Mouse (Mus musculus): ENCODE data around the gene Adprhl1. TPM values are rescaled to one million over a fixed set of nuclear protein-coding genes. Genes with fewer than 3 reads are reported as not detected.

The Adprhl1 gene
- total and polyA plus RNA-seq, 3 experiments = not detected

DNA sequence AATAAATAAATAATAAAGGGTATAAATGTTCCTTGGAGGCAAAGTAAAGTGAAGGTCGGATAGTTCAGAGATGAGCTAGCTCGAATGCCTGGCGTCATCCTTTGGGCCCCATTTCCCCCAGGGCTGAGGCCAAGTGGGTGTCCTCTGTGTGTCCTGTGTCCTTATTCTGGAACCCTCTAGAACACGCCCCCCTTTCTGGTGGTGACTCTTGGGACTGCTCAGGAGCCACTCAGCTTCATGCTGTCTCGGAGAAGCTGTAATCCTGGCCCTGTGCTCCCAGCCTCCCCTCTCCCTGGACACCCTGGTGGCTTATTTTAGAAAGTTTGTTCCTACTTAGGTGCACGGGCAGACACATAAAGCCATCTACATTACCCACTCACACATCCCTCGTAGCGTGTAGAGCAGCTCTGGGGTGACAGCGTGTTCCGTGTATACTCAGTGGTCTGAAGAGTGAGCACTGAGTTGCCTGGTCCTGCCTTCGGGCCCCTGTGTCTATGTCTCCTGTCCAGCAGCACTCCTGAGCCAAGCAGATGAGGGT, 9.6 kb downstream of the Adprhl1 start:
- Histone ChIP-seq H3K27ac (ENCODE audit: insufficient read depth, low read depth) (no peak overlapping the region), H3K79me2 (replicated peaks; ENCODE audit: control insufficient read depth, extremely low read depth, insufficient read depth, poor library complexity, severe bottlenecking) (no peaks in the 10 kb centered on the region), H3K4me1 (ENCODE audit: control insufficient read depth in 1 of 2, insufficient read depth in 2 of 2) (peaks cover 5 to 6% of the 10 kb centered on the region in 2 experiments; a peak in 1 of 4 replicates), H3K9ac (ENCODE audit: insufficient read depth, low read depth) (no peak overlapping the region), H3K36me3 (replicated peaks in 1 of 2; ENCODE audit: control insufficient read depth in 1 of 2, insufficient read depth in 1 of 2, low read length in 1 of 2) (no peaks in the 10 kb centered on the region), H3K27me3 (replicated peaks) (peaks cover 95% of the 10 kb centered on the region), H3K4me2 (ENCODE audit: insufficient read depth, low read depth, poor library complexity, severe bottlenecking) (no peak overlapping the region), H3K9me3 (replicated peaks; ENCODE audit: low read length) (peaks cover 5% of the 10 kb centered on the region), H3K4me3 (replicated peaks in 1 of 3; ENCODE audit: low read depth in 2 of 3, low read length in 2 of 3, poor library complexity in 1 of 3) (no peak overlapping the region)
- in situ Hi-C loops (cut with MboI; ENCODE audit: low pct_ligation_motif_present, low pct_unique_long_range_greater_than_20kb, low sequenced_read_pairs) (no loop called here), dilution Hi-C loops (cut with MboI; ENCODE audit: extremely low pct_ligation_motif_present, extremely low pct_unique_long_range_greater_than_20kb, low sequenced_read_pairs) (no loop called here)
- TF ChIP-seq ELF1 (IDR thresholded peaks at IDR 0.05; ENCODE audit: low read depth, low read length) = no peak
- TF ChIP-seq ZKSCAN1 (IDR thresholded peaks at IDR 0.05; ENCODE audit: borderline replicate concordance, low read depth, low read length) = no peak
- no peak for TF ChIP-seq RCOR1 (conservative IDR thresholded peaks at IDR 0.05; ENCODE audit: low read depth, low read length)
- TF ChIP-seq ZNF384 (IDR thresholded peaks at IDR 0.05; ENCODE audit: low read depth, low read length) = no peak
- TF ChIP-seq CHD1 (IDR thresholded peaks at IDR 0.05; ENCODE audit: low read depth, low read length) = no peak
- no peak for TF ChIP-seq E2F4 (IDR thresholded peaks at IDR 0.05; ENCODE audit: insufficient replicate concordance, low read depth, low read length)
- no peak for TF ChIP-seq POLR2AphosphoS2 (IDR thresholded peaks at IDR 0.05; ENCODE audit: low read depth, low read length)
- DNase-seq (ENCODE audit: extremely low read depth) = no peak

DNA sequence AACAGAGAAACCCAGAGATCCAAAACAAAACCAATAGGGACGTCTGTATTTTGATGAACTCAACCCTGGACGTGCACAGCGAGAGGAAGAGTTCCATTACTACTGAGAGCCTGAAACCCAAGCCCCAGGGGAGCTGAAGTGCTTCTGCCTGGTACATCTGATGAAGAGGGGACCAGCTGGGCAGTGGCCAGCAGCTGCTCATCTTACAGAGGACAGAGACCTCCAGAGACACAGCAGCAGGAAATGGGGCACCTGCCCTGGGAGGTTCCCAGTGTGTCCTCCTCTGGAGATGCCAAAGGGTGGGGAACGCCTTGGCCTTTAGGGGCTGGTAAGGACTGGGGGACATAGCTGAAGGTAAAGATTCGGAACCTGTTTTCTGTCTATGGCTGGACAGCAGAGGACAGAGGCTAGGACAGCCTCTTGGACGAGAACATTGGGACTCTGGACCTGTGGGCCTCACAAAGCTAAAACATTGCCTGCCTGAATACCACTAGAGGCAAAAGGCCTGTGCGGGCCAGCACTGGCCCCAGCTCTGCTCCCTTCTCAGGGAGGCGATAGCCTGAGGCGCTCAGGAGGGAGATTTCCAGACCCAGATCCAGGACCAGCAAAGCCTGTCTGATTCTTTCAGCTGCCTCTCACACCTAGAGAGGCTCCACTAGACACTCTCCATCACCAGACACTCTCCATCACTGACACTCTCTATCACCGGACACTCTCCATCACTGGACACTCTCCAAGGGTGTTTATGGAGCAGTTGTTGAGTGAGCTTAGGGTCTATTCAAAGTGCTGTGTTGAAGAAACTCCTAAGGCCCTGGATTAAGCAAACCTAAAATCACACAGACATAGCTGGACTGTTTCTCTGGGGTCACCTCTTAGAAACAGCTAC, 10.7 kb downstream of the Adprhl1 start:
- Histone ChIP-seq H3K4me2 (ENCODE audit: insufficient read depth, low read depth, poor library complexity, severe bottlenecking) (no peak overlapping the region), H3K9ac (ENCODE audit: insufficient read depth, low read depth) (no peak overlapping the region), H3K79me2 (replicated peaks; ENCODE audit: control insufficient read depth, extremely low read depth, insufficient read depth, poor library complexity, severe bottlenecking) (no peaks in the 10 kb centered on the region), H3K9me3 (replicated peaks; ENCODE audit: low read length) (peaks cover 5% of the 10 kb centered on the region), H3K27ac (ENCODE audit: insufficient read depth, low read depth) (no peak overlapping the region), H3K4me1 (ENCODE audit: control insufficient read depth in 1 of 2, insufficient read depth in 2 of 2) (peaks cover 5 to 6% of the 10 kb centered on the region in 2 experiments; a peak in 1 of 4 replicates), H3K36me3 (replicated peaks in 1 of 2; ENCODE audit: control insufficient read depth in 1 of 2, insufficient read depth in 1 of 2, low read length in 1 of 2) (no peaks in the 10 kb centered on the region), H3K27me3 (replicated peaks) (peaks cover 90% of the 10 kb centered on the region), H3K4me3 (replicated peaks in 1 of 3; ENCODE audit: low read depth in 2 of 3, low read length in 2 of 3, poor library complexity in 1 of 3) (no peak overlapping the region)
- in situ Hi-C loops (cut with MboI; ENCODE audit: low pct_ligation_motif_present, low pct_unique_long_range_greater_than_20kb, low sequenced_read_pairs) = no loop called here
- dilution Hi-C loops (cut with MboI; ENCODE audit: extremely low pct_ligation_motif_present, extremely low pct_unique_long_range_greater_than_20kb, low sequenced_read_pairs) = no loop called here
- DNase-seq (ENCODE audit: extremely low read depth) = no peak
- TF ChIP-seq SIN3A (IDR thresholded peaks at IDR 0.05; ENCODE audit: low read length) (no peak), ZKSCAN1 (IDR thresholded peaks at IDR 0.05; ENCODE audit: borderline replicate concordance, low read depth, low read length) (no peak)

DNA sequence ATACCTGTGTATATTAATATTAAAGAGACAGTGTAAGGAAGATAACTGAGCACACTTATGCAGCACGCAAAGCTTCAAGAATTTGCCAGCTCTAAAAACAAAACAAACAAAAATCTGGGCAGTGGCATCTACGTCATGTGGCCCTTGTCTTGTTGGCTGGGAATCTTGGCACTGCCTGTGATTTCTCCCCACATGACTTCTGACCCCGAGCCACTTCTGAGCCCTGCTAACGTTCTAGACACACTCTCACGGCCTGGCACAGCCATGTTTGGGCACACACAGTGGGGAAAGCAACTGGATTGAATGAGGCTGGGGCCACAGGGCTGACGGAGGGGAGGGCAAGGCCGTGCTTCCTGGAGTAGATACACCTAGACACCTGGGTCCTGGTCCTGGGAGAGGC, 13.3 kb downstream of the Adprhl1 start:
- Histone ChIP-seq H3K27ac (ENCODE audit: insufficient read depth, low read depth) (no peak overlapping the region), H3K79me2 (replicated peaks; ENCODE audit: control insufficient read depth, extremely low read depth, insufficient read depth, poor library complexity, severe bottlenecking) (no peaks in the 10 kb centered on the region), H3K9ac (ENCODE audit: insufficient read depth, low read depth) (no peak overlapping the region), H3K4me3 (replicated peaks in 1 of 3; ENCODE audit: low read depth in 2 of 3, low read length in 2 of 3, poor library complexity in 1 of 3) (no peak overlapping the region), H3K4me1 (ENCODE audit: control insufficient read depth in 1 of 2, insufficient read depth in 2 of 2) (peaks cover 5 to 6% of the 10 kb centered on the region in 2 experiments; a peak in 1 of 4 replicates), H3K27me3 (replicated peaks) (peaks cover 77% of the 10 kb centered on the region), H3K36me3 (replicated peaks in 1 of 2; ENCODE audit: control insufficient read depth in 1 of 2, insufficient read depth in 1 of 2, low read length in 1 of 2) (no peaks in the 10 kb centered on the region), H3K9me3 (replicated peaks; ENCODE audit: low read length) (no peaks in the 10 kb centered on the region), H3K4me2 (ENCODE audit: insufficient read depth, low read depth, poor library complexity, severe bottlenecking) (no peak overlapping the region)
- TF ChIP-seq CHD1 (IDR thresholded peaks at IDR 0.05; ENCODE audit: low read depth, low read length) = no peak
- TF ChIP-seq JUN (IDR thresholded peaks at IDR 0.05; ENCODE audit: insufficient read depth, low read depth, low read length) = no peak
- TF ChIP-seq IRF4 (IDR thresholded peaks at IDR 0.05; ENCODE audit: low read depth, low read length) = no peak
- no peak for TF ChIP-seq MEF2A (IDR thresholded peaks at IDR 0.05; ENCODE audit: borderline replicate concordance, low read depth, low read length)
- TF ChIP-seq JUND (conservative IDR thresholded peaks at IDR 0.05; ENCODE audit: low read depth, low read length) = no peak
- TF ChIP-seq PAX5 (IDR thresholded peaks at IDR 0.05; ENCODE audit: low read length) = no peak
- TF ChIP-seq KAT2A (IDR thresholded peaks at IDR 0.05; ENCODE audit: insufficient replicate concordance, low read length) = no peak
- TF ChIP-seq ZKSCAN1 (IDR thresholded peaks at IDR 0.05; ENCODE audit: borderline replicate concordance, low read depth, low read length) = no peak
- no peak for TF ChIP-seq BHLHE40 (IDR thresholded peaks at IDR 0.05; ENCODE audit: low read depth, low read length)
- no peak for TF ChIP-seq ELF1 (IDR thresholded peaks at IDR 0.05; ENCODE audit: low read depth, low read length)
- no peak for TF ChIP-seq NRF1 (IDR thresholded peaks at IDR 0.05; ENCODE audit: low read depth, low read length)
- no peak for TF ChIP-seq ETS1 (conservative IDR thresholded peaks at IDR 0.05; ENCODE audit: low read depth, low read length)
- TF ChIP-seq POLR2A (IDR thresholded peaks at IDR 0.05; ENCODE audit: low read depth, low read length) = no peak
- TF ChIP-seq E2F4 (IDR thresholded peaks at IDR 0.05; ENCODE audit: insufficient replicate concordance, low read depth, low read length) = no peak
- TF ChIP-seq CTCF (conservative IDR thresholded peaks at IDR 0.05 in 1 of 2, IDR thresholded peaks at IDR 0.05 in 1 of 2; ENCODE audit: low read depth in 2 of 2, low read length in 2 of 2) = no peak
- no peak for DNase-seq (ENCODE audit: extremely low read depth)
- dilution Hi-C loops (cut with MboI; ENCODE audit: extremely low pct_ligation_motif_present, extremely low pct_unique_long_range_greater_than_20kb, low sequenced_read_pairs) = no loop called here
- in situ Hi-C loops (cut with MboI; ENCODE audit: low pct_ligation_motif_present, low pct_unique_long_range_greater_than_20kb, low sequenced_read_pairs) = no loop called here

Data from CH12.LX (cell line).